ENCODE assay signal across 10 mouse cellular contexts in genomic region chr4:62675394-62675793, GRCm38 (mm10).
DNase-seq lines count a peak whose midpoint lies in the region; ATAC-seq lines count a peak whose summit lies in the region.
"Had no signal": no experiment of that assay in that cellular context is flagged by ENCODE, and none has a peak within 500 bp of the region (broad histone marks: within the 10 kb centered on the region; RNA-seq: fewer than 3 reads in every experiment).

No protein-coding gene starts in this region.

- WGBS in kidney, embryonic 15.5 days, result 81% methylated on average over 2 of the region's 2 CpGs
- 87% methylated on average over 2 of the region's 2 CpGs for WGBS in forebrain, embryonic 10.5 days
- WGBS in intestine, embryonic 15.5 days, result 74% methylated on average over 2 of the region's 2 CpGs
- 83% methylated on average over 2 of the region's 2 CpGs for WGBS in neural tube, embryonic 11.5 days

- no peak for ATAC-seq in kidney, embryonic 15.5 days (replicated peaks; ENCODE audit: low FRiP score)
- no peak for ATAC-seq in intestine, embryonic 15.5 days
- ATAC-seq in neural tube, embryonic 11.5 days (ENCODE audit: insufficient read depth, low FRiP score, low TSS enrichment), result no peak
- ATAC-seq in erythroblast, adult 5-6 weeks (replicated peaks; ENCODE audit: low FRiP score, poor library complexity, severe bottlenecking), result no peak

- peaks cover 60% of the 10 kb centered on the region for H3K4me1 ChIP-seq in kidney, embryonic 15.5 days
- peaks cover 54% of the 10 kb centered on the region for H3K4me1 ChIP-seq in forebrain, embryonic 10.5 days
- H3K4me1 ChIP-seq in intestine, embryonic 15.5 days (replicated peaks), result peaks cover 36% of the 10 kb centered on the region
- peaks cover 32% of the 10 kb centered on the region for H3K4me1 ChIP-seq in neural tube, embryonic 11.5 days (ENCODE audit: control insufficient read depth, insufficient read depth, low read length)

- peaks cover 12% of the 10 kb centered on the region for H3K36me3 ChIP-seq in kidney, embryonic 15.5 days
- H3K36me3 ChIP-seq in forebrain, embryonic 10.5 days (replicated peaks), result peaks cover 22% of the 10 kb centered on the region
- H3K36me3 ChIP-seq in intestine, embryonic 15.5 days, result no peaks in the 10 kb centered on the region
- H3K36me3 ChIP-seq in neural tube, embryonic 11.5 days (ENCODE audit: control insufficient read depth, insufficient read depth, low read length), result no peaks in the 10 kb centered on the region

- H3K9me3 ChIP-seq in kidney, embryonic 15.5 days (replicated peaks), result no peaks in the 10 kb centered on the region
- no peaks in the 10 kb centered on the region for H3K9me3 ChIP-seq in forebrain, embryonic 10.5 days
- H3K9me3 ChIP-seq in intestine, embryonic 15.5 days, result no peaks in the 10 kb centered on the region
- H3K9me3 ChIP-seq in neural tube, embryonic 11.5 days (ENCODE audit: control insufficient read depth, low read length), result no peaks in the 10 kb centered on the region

- no peak overlapping the region for H3K27ac ChIP-seq in kidney, embryonic 15.5 days
- H3K27ac ChIP-seq in forebrain, embryonic 10.5 days, result peak overlapping the region; percentile 86
- H3K27ac ChIP-seq in intestine, embryonic 15.5 days, result no peak overlapping the region
- no peak overlapping the region for H3K27ac ChIP-seq in neural tube, embryonic 11.5 days (ENCODE audit: low read depth, low read length)

- H3K4me3 ChIP-seq in kidney, embryonic 15.5 days (replicated peaks), result peak overlapping the region; percentile 56
- H3K4me3 ChIP-seq in forebrain, embryonic 10.5 days, result peak overlapping the region; percentile 59
- peak overlapping the region; percentile 48; the same call in 1 of the 2 replicates for H3K4me3 ChIP-seq in intestine, embryonic 15.5 days (replicated peaks)
- H3K4me3 ChIP-seq in neural tube, embryonic 11.5 days (ENCODE audit: low read depth, low read length), result peak overlapping the region; percentile 53

- no peak for DNase-seq in kidney, postnatal 14 days
- DNase-seq in forebrain, embryonic 10.5 days (ENCODE audit: extremely low spot score, low spot score), result no peak
- DNase-seq in neural tube, embryonic 11.5 days (ENCODE audit: low spot score), result no peak
- no peak for DNase-seq in spleen, postnatal 36 days (ENCODE audit: low spot score in 2 of 2)
- DNase-seq in urinary bladder, postnatal 10 days (ENCODE audit: low spot score), result no peak
- DNase-seq: kidney, postnatal 36 days; lung, adult 18-20 months had no signal

- H3K27me3 ChIP-seq in kidney, embryonic 15.5 days, result no peaks in the 10 kb centered on the region
- peaks cover 9% of the 10 kb centered on the region for H3K27me3 ChIP-seq in forebrain, embryonic 10.5 days (ENCODE audit: poor library complexity, severe bottlenecking)
- no peaks in the 10 kb centered on the region for H3K27me3 ChIP-seq in intestine, embryonic 15.5 days (replicated peaks)
- H3K27me3 ChIP-seq in neural tube, embryonic 11.5 days (ENCODE audit: control insufficient read depth, insufficient read depth, low read length), result no peaks in the 10 kb centered on the region

- H3K9ac ChIP-seq in kidney, embryonic 15.5 days, result no peak overlapping the region
- H3K9ac ChIP-seq in intestine, embryonic 15.5 days, result peak overlapping the region; percentile 58
- H3K9ac ChIP-seq in neural tube, embryonic 11.5 days (ENCODE audit: low read length), result no peak overlapping the region

- peak overlapping the region; percentile 65 for H3K4me2 ChIP-seq in kidney, embryonic 15.5 days
- H3K4me2 ChIP-seq in intestine, embryonic 15.5 days (replicated peaks), result peak overlapping the region; percentile 57
- peak overlapping the region; percentile 63 for H3K4me2 ChIP-seq in neural tube, embryonic 11.5 days (ENCODE audit: low read depth)
